Mouse (Mus musculus) erythroblast, embryonic 14.5 days (primary cell): ENCODE measurements around the gene Naa16.

Source experiments
- GATA1 ChIP-seq: IDR thresholded peaks from 2 replicates; pipeline ENCODE4 v1.6.1; 2012; ENCODE audit warnings: low read length, inconsistent platforms, mixed read lengths
- TAL1 ChIP-seq: IDR thresholded peaks from 3 replicates; pipeline ENCODE4 v1.6.1; 2012; ENCODE audit warnings: low read length, inconsistent platforms, mixed read lengths

- TF ChIP-seq GATA1, result no peak
- no peak for TF ChIP-seq TAL1
Measured at GRCm38 (mm10) chr14:79335613-79336012, 55.0 kb downstream of the Naa16 start.
